ENCODE assay signal across 8 mouse cellular contexts in the genomic region with DNA sequence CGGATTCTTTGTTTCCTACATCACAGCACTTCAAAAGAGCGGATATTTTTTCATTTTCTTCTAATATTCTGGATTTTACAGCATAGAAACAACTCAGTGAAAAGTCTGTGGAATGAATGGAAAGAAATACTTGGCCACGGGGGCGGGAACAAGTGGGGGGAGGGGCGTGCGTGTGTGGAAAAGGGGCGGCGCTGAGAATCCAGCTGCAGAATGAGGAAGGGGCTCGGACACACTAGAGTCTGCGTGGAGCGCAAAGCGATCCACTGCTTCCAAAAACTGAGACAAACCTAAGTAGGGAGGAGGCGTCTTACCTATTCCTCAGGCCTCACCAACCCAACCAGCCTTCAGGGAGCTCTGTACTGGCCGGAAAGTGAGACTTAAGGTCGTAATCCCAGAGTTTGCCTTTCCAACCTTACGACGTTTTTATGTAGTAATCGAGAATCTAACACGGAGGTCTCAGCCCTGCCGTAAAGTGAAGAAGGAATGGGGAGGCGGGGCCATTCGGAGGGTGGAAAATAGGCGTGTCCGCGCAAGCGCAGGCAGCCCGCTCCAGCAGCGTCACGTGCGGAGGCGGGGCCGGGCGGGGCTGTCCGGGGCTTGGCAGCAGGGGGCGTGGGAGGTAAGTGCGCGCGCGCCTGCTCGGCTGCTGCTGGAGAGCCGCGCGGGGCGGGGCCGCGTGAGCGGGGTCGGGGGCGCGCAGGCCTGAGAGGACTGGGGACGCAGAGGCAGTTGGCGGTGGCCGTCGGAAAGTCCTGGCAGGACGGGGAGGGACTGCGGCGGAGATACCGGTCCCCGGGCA. TPM values are rescaled to one million over a fixed set of nuclear protein-coding genes. Genes with fewer than 3 reads are reported as not detected.
DNase-seq lines count a peak whose midpoint lies in the region; ATAC-seq lines count a peak whose summit lies in the region.

Gene Senp8 (minus strand): TSS at position 444 of the 799 bp plus-strand sequence.
Gene Myo9a (plus strand): TSS at position 630 of the 799 bp plus-strand sequence.

- peak; percentile 77 for ATAC-seq in inflammation-experienced regulatory T-cells, adult 6 months
- ATAC-seq in megakaryocyte-erythroid progenitor cell, adult 5-6 weeks (replicated peaks; ENCODE audit: low FRiP score, low TSS enrichment, poor library complexity, severe bottlenecking) = peak; percentile 81

- DNase-seq in adrenal gland, adult (ENCODE audit: inconsistent age in 2 of 2, low spot score in 1 of 2) = peak; percentile 100
- peak; percentile 98 for DNase-seq in embryo, embryonic 10.5 days (ENCODE audit: low spot score)
- DNase-seq in gastrocnemius, postnatal 14 days = peak; percentile 99
- DNase-seq in left cerebral cortex, postnatal 10 days (ENCODE audit: extremely low spot score in 1 of 2, low spot score in 2 of 2) = peak; percentile 98 to 99
- peak; percentile 100 for DNase-seq in right cerebral cortex, postnatal 25 days
- peak; percentile 99 to 100 for DNase-seq in urinary bladder, postnatal 4 days (ENCODE audit: low spot score in 2 of 2)

- intact Hi-C loops in gastrocnemius, postnatal 14 days (cut with DNase I; ENCODE audit: low total_unique reads) = no loop called here
- intact Hi-C loops in left cerebral cortex, postnatal 10 days (cut with DNase I) = loop anchor here (5.0 kb wide), 1 partner anchor 53 kb away; no protein-coding TSS in a partner anchor

RNA-seq across cellular contexts. Expression of gene Senp8, which starts in this region (rescaled TPM):
- 10 to 100 TPM in 1 of 2 experiments, 1 to 10 TPM in 1; 6.0 to 10.3 TPM for total RNA-seq in gastrocnemius, postnatal 14 days (2021)
- 1 to 10 TPM; 3.5 to 7.0 (median 4.7) TPM for polyA plus RNA-seq in inflammation-experienced regulatory T-cells, adult 6 months (2017; shearing (Covaris generic))
- total RNA-seq in left cerebral cortex, postnatal 10 days (2021) = 1 to 10 TPM; 5.0 to 6.3 TPM
- 3.3 and 3.6 TPM in 2 replicates for total RNA-seq in megakaryocyte-erythroid progenitor cell, adult 5-6 weeks (2014; fragmentation: Nextera tagmentation)
- total RNA-seq in megakaryocyte-erythroid progenitor cell, adult 5-6 weeks (2017) = 3.8 and 5.6 TPM in 2 replicates

RNA-seq across cellular contexts. Expression of gene Myo9a, which starts in this region (rescaled TPM):
- total RNA-seq in gastrocnemius, postnatal 14 days (2021) = 10 to 100 TPM in 1 of 2 experiments, 1 to 10 TPM in 1; 9.7 to 14.5 TPM
- 10 to 100 TPM; 19.0 to 60.9 (median 50.9) TPM for polyA plus RNA-seq in inflammation-experienced regulatory T-cells, adult 6 months (2017; shearing (Covaris generic))
- 10 to 100 TPM; 71.7 to 75.9 TPM for total RNA-seq in left cerebral cortex, postnatal 10 days (2021)
- 12.0 and 19.4 TPM in 2 replicates for total RNA-seq in megakaryocyte-erythroid progenitor cell, adult 5-6 weeks (2014; fragmentation: Nextera tagmentation)
- 11.8 and 15.9 TPM in 2 replicates for total RNA-seq in megakaryocyte-erythroid progenitor cell, adult 5-6 weeks (2017)

Comparison
In these comparisons a context has a peak if more than half of its experiments do, and no peak if none do; other contexts are left out.
1. Peak in every context shown above with its lines: DNase-seq and ATAC-seq.